Mouse (Mus musculus) kidney, adult 18-20 months (tissue): Measurements from ENCODE around the gene Mb21d2.
A peak's percentile ranks its signal among the peaks of the same experiment; 100 is the strongest.

Source experiments
- DNase-seq: peaks from one replicate; pipeline ENCODE4 v3.0.0; 2021

Mb21d2 gene

DNA sequence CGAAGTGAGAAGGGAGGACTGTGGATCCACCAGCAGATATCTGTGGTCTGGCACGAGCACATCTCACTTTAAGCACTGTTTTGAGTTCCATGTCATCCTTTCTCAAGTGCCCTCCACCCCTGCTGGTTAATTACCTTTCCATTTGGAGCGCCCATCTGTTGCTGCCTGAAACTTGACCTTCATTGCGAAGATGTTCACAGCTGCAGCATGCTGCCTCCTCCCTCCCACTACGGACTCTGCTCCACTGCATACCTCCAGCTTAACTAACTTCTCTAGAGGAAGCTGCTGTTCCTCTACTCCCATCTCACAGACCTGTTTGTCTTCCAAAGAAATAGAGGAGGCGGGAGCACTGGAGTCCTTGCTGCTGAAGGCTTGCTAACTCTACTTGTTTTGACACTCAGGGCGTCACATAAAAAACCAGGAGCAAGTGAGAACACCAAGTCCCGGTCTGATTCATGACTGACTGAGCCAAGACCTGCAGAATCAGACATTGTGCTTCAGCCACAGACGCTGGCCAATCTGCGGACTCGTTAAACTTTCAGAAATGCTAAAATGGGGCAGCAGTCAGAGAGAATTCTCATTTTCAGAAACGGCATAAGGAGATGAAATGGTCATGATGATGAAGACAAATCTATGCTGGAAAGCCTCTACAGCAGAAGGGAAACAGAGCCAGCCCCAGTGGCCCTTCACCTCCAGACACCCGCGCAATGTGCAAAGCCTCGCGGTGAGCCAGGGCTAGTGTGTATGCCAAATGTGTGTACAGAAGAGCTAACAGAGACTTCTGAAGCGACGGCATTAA, 71.1 kb downstream of the Mb21d2 start:
- DNase-seq: no peak

DNA sequence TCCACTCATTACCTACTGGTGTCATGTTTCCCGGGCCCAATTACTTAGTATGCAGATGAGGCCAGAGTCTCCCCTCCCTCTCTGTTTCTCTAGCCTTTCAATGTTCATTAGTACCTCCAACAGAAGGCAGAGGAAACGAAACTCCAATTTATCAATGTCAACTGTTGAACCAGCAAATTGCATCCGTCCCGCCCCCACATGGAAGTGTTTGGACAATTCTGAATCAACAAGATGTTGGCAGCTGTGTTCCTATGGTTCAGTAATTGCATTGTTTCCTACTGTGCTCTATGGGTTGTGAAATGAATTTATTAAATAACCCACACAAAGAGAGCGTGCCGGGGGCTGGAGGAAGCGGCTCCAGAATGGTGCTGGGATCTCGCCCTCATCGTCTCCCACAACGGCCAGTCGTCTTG, 78.1 kb downstream of the Mb21d2 start:
- peak; percentile 22 for DNase-seq

DNA sequence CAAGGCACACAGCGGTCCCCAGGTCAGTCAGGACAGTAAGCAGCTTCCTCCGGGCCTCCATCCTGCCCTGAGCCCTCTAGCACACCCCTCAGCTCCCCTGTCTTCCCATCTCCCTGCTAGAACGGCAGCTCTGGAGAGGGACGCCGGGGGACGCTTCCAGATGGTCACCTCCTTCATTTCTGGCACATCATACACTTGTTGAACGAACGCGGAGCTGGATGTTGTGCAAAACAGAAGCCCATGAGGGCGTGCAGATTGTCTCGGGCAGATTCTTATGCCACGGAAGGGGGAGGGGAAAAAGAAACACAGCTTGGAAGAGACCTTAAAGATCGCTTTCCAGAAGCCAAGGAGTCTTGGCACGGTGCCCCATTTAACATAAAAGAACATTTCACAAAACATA, 78.6 kb downstream of the Mb21d2 start:
- no peak for DNase-seq

- DNase-seq: peak; percentile 41
Observed at GRCm38 (mm10) chr16:28846123-28846522, 83.3 kb downstream of the Mb21d2 start.

DNA sequence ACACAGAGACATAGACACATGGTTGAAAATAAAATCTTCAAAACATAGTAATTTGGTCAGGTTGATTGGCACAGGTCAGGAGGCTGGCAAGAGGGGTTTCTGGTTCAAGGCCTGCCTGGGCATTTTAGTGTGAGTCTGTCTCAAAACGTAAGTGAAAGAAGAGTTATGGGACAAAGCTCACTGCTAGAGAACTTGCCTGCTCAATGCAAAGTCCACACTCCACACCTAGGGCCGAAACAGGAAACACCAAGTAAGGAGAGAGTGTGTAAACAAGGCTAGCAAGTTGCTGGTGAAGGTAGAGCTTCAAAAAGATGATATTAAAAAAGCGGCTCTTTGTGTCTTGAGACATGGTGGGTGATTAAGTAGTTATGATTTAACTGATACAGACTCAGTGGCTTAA, 84.1 kb downstream of the Mb21d2 start:
- no peak for DNase-seq

DNA sequence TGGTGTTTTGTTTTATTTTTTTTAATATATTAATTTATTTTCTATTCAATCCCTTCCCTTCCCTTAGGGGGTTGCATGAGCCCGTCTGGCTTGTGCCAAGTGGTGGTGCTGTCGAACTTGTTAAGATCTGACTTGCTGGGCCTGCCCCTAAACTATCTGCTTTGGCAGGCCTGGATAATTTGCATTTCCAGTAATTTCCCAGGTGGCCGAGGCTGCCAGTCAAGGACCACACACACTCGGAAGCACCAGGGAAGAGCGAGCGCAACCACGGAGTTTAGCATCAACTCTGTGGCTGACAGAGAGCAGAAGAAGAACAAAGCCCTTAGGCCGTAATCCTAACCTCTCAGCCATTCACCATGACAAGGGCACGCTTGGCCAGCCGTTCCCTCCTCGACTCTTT, 88.4 kb downstream of the Mb21d2 start:
- DNase-seq: peak; percentile 19

- DNase-seq: peak; percentile 63
Observed at GRCm38 (mm10) chr16:28840075-28840974, 89.1 kb downstream of the Mb21d2 start.

DNA sequence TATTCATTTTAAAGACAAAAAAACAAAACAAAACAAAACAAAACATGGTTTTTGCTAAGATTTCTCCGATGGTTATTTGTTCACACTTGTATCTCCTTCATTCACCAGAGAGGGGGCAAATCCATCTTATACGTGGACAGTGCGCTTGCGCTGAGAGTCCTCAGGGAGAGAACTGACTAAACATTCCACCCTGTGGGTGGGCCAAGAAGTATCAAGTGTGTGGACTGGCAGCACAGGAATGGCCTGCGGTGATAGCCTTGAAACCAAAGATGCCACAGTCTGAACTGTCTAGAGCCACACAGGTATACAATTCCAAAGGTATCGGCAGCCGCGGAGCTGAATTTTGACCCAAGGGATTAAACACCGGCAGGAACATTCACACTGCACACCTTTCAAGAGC, 89.9 kb downstream of the Mb21d2 start:
- DNase-seq: no peak

- peak; percentile 70 for DNase-seq
Observed at GRCm38 (mm10) chr16:28838016-28838415, 91.5 kb downstream of the Mb21d2 start.

GRCm38 (mm10) chr16:28832085-28832635, 97.3 kb downstream of the Mb21d2 start:
- DNase-seq: no peak

DNA sequence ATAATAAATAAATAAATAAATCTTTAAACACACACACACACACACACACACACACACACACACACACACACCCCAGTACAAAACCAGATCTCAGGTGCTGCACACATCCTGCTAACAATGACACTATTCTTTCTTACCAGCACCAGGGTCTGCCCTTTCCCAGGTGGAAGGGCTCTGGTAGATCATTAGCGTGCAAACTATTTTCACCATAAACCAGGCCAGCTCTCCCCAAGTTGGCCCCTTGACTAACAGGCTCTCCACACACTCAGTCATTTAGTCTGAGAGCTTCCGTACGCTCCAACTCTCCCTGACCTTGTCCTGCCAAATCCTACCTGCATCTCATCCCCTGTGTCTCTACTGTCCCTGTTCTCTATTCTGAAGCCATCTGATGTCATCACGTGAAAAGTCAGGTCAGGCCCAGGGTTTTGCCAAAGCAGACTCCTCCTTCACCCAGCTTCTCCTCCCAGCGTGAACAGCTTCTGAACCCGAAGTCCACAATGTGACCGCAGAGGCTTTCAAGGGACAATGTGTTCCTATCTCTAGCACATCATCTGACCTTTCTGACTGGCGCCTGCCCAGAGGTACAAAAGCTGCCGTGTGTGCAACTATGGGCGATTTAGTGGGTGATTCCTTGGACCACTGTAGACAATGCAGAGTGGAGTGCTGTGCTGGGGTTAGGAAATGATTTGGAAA, 100.1 kb downstream of the Mb21d2 start:
- DNase-seq: peak; percentile 66

DNA sequence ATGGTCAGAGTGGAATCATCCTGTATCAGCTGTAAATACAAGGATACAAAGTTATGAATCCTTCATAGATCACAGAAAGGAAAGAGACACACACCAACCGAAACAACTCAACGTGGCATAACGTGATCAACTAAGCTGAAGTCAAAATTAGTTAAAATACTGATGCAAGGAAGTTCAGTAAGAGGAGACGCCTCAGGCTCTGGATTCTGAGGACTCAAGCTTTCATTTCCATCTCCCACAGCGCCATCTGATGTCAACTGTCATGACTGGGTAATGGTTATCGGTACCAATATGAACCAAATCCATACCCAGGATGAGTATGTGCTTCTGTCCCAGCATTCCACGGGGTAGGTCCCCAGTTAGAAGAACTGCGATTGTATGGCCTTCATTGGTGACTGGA, 104.7 kb downstream of the Mb21d2 start:
- DNase-seq: no peak

- no peak for DNase-seq
Observed at GRCm38 (mm10) chr16:28821774-28822173, 107.7 kb downstream of the Mb21d2 start.

GRCm38 (mm10) chr16:28818749-28819285, 110.7 kb downstream of the Mb21d2 start:
- no peak for DNase-seq

DNA sequence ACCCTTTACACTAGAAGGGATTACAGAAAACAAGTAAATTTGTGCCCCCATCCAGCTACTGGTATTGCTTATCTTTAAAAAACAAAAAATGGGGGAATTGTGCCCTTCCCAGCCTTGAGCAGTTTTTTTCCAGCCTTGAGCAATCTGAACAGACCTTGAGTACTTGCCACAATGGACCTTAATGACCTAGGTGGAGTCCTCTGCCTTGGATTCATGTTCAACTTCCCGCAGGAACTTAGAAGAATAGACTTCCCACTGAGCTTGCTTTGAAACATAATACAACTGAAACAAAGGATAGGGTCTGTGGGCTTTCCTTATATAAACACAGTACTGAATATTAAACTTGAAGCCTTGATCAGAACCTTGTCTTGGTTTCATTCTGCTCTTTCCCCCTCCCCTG, 116.2 kb downstream of the Mb21d2 start:
- no peak for DNase-seq

DNA sequence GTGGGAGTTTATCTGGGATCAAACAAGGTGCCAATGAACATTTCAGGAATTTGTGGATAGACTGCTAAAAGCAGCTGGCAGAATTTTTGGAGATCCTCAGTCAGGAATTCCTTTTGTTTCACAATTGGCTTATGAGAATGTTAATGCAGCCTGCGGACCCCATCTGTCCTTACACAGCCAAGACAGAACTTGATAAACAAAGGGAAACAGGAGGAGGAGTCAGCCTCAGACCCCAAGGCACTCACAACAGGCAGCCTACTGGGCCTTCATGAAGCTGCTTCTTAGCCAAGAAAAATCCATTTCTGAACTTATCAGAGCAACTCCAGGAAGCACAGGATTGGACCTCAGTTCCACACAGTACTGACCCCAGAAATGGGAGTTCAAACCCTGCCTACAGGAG, 120.4 kb downstream of the Mb21d2 start:
- DNase-seq: no peak

- peak; percentile 11 for DNase-seq
Observed at GRCm38 (mm10) chr16:28793115-28793514, 136.4 kb downstream of the Mb21d2 start.
